Mouse (Mus musculus) 3134 (cell line): ENCODE data around the gene Zglp1.

Source experiments
- DNase-seq: peaks from one replicate; pipeline ENCODE4 v3.0.0-alpha.2; 2011; ENCODE audit warnings: low spot score; ENCODE audit not compliant: insufficient read length; ENCODE audit errors: extremely low read depth

The Zglp1 gene

GRCm38 (mm10) chr9:21067006-21067684 lies at the start of gene Zglp1:
TSS of gene Zglp1 (minus strand) at chr9:21067093.
- DNase-seq, result no peak

- DNase-seq, result no peak
These were observed 48.2 kb upstream of the Zglp1 start for GRCm38 (mm10) chr9:21115105-21115504.

DNA sequence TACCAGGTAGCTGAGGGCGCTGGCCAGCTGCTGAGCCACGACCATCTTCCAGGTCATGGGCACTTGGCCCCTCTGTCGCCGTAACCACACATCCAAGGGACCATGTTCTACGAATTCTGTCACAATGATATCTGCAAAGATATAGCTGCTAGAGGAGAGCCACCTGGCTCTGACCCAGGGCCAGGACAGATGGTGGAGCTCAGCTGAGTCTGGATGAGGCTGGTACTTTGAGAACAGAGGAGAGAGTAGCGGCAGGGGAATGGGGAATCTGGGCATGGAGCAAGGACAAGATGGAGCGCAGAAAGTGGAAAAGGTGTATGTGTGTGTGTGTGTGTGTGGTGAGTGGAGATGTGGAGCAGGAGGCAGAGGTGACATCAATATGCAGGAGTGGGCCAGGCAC lies 47.3 kb upstream of the Zglp1 start:
- no peak for DNase-seq

- no peak for DNase-seq
These were observed 46.9 kb upstream of the Zglp1 start for GRCm38 (mm10) chr9:21113751-21114150.

- DNase-seq, result no peak
These were observed 40.8 kb upstream of the Zglp1 start for GRCm38 (mm10) chr9:21107607-21108237.

- no peak for DNase-seq
These were observed 39.1 kb upstream of the Zglp1 start for GRCm38 (mm10) chr9:21105760-21106564.

DNA sequence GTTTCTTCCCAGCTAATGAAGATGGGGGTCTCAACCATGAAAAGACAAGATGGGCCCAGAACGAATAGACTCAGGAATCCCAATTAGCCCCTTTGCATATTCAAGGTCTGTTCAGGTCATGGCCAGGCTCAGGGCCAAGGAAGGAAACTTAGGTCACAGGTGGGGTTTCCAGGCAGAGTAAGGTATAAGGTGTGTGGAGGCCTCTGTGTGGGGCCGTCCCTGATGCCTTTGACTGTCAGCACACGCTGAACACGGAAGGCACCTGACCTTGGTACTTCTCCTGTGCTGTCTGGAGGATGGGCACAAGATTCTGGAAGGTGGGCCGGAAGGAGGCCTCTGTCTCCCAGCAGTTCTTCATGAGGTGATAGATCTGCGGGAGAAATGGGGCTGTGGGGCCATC lies 37.9 kb upstream of the Zglp1 start:
- DNase-seq, result no peak

DNA sequence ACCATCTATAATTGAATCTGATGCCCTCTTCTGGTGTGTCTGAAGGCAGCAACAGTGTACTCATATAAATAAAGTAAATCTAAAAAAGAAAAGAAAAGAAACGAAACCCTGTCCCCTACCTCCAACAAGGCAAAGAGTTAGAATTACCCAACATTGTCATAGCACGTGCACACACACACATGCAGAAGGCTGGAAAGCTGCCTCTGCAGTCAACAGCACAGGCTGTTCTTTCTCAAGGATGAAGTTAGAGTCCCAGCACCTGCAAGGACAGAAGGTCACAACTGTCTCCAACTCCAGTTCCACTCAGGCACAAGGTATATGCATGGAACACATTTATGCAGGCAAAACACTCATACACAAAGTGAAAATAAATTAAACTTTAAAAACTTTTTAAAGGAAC lies 35.2 kb upstream of the Zglp1 start:
- DNase-seq, result no peak

DNA sequence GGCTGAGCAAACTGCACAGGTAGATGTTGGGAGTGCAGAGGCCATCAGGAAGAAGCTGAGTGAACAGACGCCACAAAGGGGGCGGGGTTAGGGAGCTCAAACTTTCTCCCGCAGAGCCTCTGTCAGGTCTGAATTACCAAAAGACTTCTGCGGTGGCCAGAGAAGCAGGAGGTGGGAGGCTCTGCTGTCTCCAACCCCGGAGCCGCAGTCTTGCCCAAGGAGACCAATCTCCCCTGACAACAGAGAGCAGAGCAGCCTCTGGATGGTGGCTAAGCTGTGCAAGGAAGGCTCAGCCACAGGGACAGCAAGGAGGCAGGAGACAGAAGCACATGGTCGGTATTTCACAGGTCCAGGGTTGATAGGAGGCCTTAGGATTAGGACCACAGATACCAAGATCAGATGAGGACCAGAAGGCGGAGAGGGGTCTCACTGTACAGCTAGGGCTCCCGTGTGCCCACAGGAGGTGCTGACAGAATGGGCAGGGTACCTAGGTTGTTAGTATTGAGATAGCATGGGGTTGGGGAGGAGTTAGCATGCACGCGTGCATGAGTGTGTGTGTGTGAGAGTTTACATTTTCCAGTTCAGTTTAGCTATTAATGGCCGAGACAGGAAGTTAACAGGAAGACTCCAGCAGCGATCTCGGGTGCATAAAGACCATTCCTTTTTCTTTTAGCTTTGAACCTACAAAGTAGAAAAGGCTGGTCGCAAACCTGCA lies 33.7 kb upstream of the Zglp1 start:
- no peak for DNase-seq

GRCm38 (mm10) chr9:21097793-21098192 lies 30.9 kb upstream of the Zglp1 start:
- peak; percentile 30 for DNase-seq

DNA sequence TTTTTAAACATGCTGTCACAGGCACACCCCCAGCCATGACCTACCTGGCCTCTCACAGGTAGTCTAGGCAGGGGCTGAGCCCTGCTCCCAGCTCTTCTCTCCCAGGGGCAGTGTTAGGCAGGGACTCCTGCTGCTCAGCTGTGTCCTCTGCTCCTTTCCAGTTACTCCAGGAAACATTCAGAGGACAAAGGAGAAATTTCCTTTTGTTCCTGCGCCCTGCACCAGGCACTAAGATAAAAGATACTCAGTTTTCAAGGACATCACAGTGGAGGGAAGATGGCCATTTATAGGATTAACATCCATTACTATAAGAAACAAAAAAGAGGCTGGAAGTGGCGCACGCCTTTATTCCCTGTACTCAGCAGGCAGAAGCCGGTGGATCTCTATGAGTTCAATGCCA lies 29.1 kb upstream of the Zglp1 start:
- no peak for DNase-seq

DNA sequence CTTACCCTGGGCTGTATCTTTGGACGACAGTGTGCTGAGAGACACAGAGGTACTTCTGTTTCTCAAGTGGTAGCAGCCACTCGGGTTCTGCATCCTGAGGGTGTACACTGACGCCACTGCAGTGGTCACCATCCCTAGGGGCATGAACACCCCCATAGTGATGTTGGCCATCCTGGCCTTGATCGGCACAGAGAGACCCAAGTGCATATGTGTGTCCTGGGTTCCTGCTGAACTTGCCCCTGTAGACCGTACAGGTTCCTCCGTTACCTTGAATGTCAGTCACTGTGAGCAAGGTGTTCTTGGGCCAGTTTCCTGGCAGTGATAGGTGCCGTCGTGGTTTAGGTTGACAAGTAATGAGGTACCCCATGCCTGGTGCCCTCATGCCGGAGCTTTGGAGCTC lies 26.5 kb upstream of the Zglp1 start:
- DNase-seq, result no peak

DNA sequence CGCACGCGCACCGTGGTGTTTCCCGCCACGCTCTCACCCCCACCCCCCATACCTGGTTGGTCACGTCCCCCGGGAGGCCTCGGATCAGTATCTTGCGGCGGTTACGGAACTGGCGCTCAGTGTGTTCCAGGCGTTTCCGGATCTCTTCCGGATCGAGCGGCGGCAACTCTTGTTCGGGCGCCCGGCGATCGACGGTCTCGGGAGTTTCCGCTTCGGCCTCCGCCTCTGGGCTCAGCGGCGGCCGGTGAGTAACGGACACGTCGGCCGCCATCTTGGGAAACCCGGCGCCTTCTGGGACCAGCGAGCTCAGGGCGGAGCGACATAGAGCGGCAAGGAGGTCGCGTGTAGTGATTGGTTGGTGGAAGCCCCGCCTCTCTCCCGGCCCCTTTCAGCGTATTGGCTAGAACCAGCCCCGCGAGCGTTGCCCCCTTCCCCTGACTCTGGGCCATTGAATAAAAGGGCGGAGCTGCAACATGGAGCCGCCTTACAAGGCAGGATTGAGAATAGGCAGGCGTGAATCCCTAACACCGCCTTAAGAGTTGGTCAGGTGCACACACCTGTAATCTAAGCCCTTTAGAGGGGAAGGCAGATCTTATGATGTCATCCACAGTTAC lies 24.9 kb upstream of the Zglp1 start, which contains the start of the genes Gm38431 and Raver1:
Gene Gm38431 (minus strand): TSS at position 291 of the 614 bp plus-strand sequence.
Gene Raver1 (minus strand): TSS at position 302 of the 614 bp plus-strand sequence.
- peak; percentile 96 for DNase-seq

DNA sequence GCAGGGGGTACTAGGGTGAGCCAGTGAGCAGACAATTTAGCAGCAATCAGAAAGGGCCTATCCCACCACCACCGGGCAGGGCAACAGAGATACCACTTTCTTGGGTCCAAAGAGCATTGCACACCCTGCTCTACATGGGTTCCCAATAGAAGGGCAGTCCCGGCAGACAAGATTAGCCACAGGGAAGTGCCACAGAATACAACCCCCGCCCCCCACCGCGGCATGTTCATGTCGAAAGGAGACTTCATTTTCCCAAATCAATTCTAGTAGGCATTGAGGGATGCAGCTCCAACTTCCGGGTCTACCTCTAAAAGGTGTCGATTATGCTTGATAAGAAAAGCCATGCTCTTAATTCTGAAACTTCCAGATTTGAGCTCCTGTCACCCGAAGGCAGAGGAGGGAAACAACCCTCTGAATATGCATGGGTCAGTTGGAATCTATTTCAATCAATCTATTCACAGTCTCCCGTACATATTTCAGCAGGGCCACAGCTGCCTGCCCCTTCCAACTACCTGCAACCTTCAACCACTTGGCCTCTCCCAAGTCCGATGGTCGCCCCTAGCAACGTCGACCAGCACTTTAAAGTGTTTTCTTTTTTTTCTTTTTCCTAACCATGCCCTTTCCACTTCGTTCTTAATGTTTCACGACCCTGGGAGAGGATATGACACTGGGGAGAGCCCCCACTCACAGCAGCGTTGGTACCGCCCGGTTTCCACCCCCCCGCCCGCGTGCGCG lies 24.2 kb upstream of the Zglp1 start:
- no peak for DNase-seq

- DNase-seq, result no peak
These were observed 23.6 kb upstream of the Zglp1 start for GRCm38 (mm10) chr9:21090537-21090936.

DNA sequence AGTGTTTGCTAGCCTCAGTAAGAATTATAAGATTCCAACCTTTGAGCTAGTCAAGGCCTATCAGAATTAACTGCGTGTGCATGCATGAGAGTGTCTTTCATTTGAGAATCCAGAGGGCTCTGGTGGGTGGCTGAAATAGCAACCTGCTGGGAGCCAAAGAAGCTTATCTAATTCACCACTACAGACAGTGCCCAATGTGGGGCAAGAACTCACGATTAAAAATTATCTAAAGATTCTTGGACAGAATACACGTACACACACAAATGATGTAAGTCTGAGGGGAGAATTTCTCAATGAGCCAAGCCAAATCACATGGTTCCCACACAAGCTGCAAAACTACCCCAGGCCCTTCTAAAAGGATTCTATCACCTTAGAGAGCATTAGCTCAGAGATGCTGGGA lies 16.4 kb upstream of the Zglp1 start:
- no peak for DNase-seq

DNA sequence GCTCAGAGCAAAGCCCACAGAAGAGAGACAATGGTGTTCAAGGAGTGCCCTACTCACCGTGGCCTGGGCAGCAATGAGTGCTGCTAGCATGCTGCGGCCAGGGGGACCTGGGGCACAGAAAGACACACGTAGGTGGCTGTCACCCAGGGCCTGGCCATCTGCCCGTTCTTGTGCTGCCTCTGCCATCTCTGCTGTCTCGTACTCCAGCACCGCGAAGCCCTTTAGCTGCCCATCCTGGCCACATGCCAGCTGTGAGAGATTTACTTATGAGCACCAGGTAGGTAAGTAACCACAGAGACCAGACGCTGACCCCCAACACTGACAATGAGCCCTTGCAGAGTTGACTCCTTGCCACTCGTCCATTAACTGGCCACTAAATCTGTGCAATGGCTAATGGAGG lies 14.2 kb upstream of the Zglp1 start:
- DNase-seq, result no peak

DNA sequence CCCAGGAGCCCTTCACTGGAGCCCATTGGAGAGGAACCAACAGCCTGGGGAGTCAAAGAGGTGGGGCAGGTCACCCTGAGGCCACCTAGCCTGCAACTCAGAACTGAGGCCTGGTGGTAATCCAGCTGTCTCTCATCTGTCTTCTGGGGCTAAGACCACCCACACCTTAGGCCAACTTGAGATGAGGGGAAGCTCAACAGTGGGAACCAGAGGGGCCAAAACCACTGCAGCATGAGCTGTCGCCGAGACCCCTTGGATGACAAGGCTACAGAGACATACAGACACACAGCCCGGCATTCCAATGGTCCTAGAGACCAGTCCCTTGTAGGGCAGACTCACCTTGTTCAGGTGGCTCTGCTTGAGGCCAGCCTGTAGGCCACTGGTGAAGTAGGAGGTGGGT lies 8.7 kb upstream of the Zglp1 start:
- no peak for DNase-seq

DNA sequence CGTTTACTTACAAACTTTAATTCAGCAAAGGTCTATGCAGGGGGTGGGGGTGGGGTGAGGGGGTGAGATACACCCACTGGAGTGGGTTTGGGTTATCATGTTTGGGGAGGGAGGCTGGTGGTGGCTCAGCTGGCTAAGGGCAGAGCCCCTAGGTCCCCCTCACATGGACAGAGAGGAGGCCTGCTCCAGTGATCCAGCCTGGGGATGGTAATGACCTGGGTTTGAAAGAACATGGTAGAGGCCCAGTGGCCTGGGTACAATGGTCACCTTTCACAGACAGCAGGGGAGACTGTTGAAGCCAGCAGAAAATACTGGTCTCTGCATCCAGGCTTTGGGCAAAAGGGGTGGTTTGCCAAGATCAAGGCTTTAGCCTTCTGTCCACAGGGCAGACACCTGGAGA lies 7.3 kb upstream of the Zglp1 start:
- DNase-seq, result no peak
